Mouse (Mus musculus) stomach, embryonic 16.5 days (tissue): ENCODE results near the gene Adamts17. TPM values are rescaled to one million over a fixed set of nuclear protein-coding genes. Genes with fewer than 3 reads are reported as not detected.

Source experiments
- ATAC-seq: fragments of 200-750 bp; cut with Nextera tagmentation; 2 replicates; pipeline ENCODE4 v1.8.0; 2017; ENCODE audit warnings: moderate number of reproducible peaks, moderate TSS enrichment; ENCODE audit not compliant: insufficient read depth, low FRiP score
- H3K27ac ChIP-seq: fragments of 300-500 bp; sonication (generic); 2 replicates; pipeline ENCODE4 v1.5.1; 2014; ENCODE audit warnings: low read length
- H3K27me3 ChIP-seq: fragments of 300-500 bp; sonication (generic); 2 replicates; pipeline ENCODE4 v1.6.1; 2014; ENCODE audit warnings: low read length, control low read depth, mixed read lengths; ENCODE audit not compliant: control insufficient read depth, insufficient read depth
- H3K36me3 ChIP-seq: fragments of 300-500 bp; sonication (generic); 2 replicates; pipeline ENCODE4 v1.6.1; 2014; ENCODE audit warnings: low read length; ENCODE audit not compliant: control insufficient read depth, insufficient read depth
- H3K4me1 ChIP-seq: fragments of 300-500 bp; sonication (generic); 2 replicates; pipeline ENCODE4 v1.6.1; 2014; ENCODE audit warnings: low read length, control low read depth, mixed read lengths; ENCODE audit not compliant: control insufficient read depth, insufficient read depth
- H3K4me2 ChIP-seq: fragments of 300-500 bp; sonication (generic); 2 replicates; pipeline ENCODE4 v1.6.1; 2014; ENCODE audit warnings: low read depth, low read length, mixed read lengths
- H3K4me3 ChIP-seq: fragments of 300-500 bp; sonication (generic); replicated peaks from 2 replicates; pipeline ENCODE4 v1.5.1; 2014; ENCODE audit warnings: mild to moderate bottlenecking, low read length
- H3K9ac ChIP-seq: fragments of 300-500 bp; sonication (generic); 2 replicates; pipeline ENCODE4 v1.6.1; 2014; ENCODE audit warnings: low read length
- H3K9me3 ChIP-seq: fragments of 300-500 bp; sonication (generic); replicated peaks from 2 replicates; pipeline ENCODE4 v1.6.1; 2016; ENCODE audit warnings: low read length, control low read depth; ENCODE audit not compliant: control insufficient read depth
- WGBS: fragments of 180-500 bp; shearing (Covaris S2); extraction: QIAGEN DNeasy Blood & Tissue Kit; methylation state at CpG from one replicate; pipeline ENCODE4 v1.1.7; 2014; 5-methylcytosine and 5-hydroxymethylcytosine counted together
- polyA plus RNA-seq: library from polyadenylated mRNA; unstranded; fragments of >200 nt; fragmentation: Nextera tagmentation; extraction: Ambion mirVana; gene quantifications from 2 replicates; pipeline ENCODE4 v1.2.1, GENCODE M21; 2015

Gene Adamts17
- polyA plus RNA-seq, 1 experiment from 2014 or later = 5.3 TPM

- no peaks in the 10 kb centered on the region for H3K27me3 ChIP-seq
- WGBS = 73% methylated on average over 4 of the region's 4 CpGs
Observed at GRCm38 (mm10) chr7:66892096-66892495, 52.6 kb downstream of the Adamts17 start.

GRCm38 (mm10) chr7:66902376-66902775 lies 62.8 kb downstream of the Adamts17 start:
- Histone ChIP-seq H3K4me3 (no peak overlapping the region), H3K9me3 (no peaks in the 10 kb centered on the region), H3K4me1 (peaks cover 4% of the 10 kb centered on the region; the same call in 1 of the 2 replicates), H3K27me3 (no peaks in the 10 kb centered on the region), H3K4me2 (no peak overlapping the region), H3K9ac (no peak overlapping the region), H3K27ac (no peak overlapping the region), H3K36me3 (no peaks in the 10 kb centered on the region)
- 82% methylated on average over 7 of the region's 7 CpGs for WGBS
- ATAC-seq = no peak

More at GRCm38 (mm10) chr7:66892096-66892495, 52.6 kb downstream of the Adamts17 start:
- Histone ChIP-seq H3K27ac (peak overlapping the region; percentile 81), H3K4me2 (no peak overlapping the region), H3K4me3 (no peak overlapping the region), H3K36me3 (no peaks in the 10 kb centered on the region), H3K9me3 (no peaks in the 10 kb centered on the region), H3K4me1 (0 out of 2 replicates have a peak, but pooled peaks cover 4% of the 10 kb centered on the region), H3K9ac (no peak overlapping the region)
- no peak for ATAC-seq

GRCm38 (mm10) chr7:66903014-66903413 lies 63.5 kb downstream of the Adamts17 start:
- Histone ChIP-seq H3K4me1 (peaks cover 4% of the 10 kb centered on the region; the same call in 1 of the 2 replicates), H3K27ac (no peak overlapping the region), H3K4me3 (no peak overlapping the region), H3K27me3 (no peaks in the 10 kb centered on the region), H3K9ac (no peak overlapping the region), H3K9me3 (no peaks in the 10 kb centered on the region), H3K4me2 (no peak overlapping the region), H3K36me3 (no peaks in the 10 kb centered on the region)
- 74% methylated on average over 5 of the region's 5 CpGs for WGBS
- no peak for ATAC-seq

GRCm38 (mm10) chr7:66905941-66906340 lies 66.4 kb downstream of the Adamts17 start:
- no peaks in the 10 kb centered on the region for H3K36me3 ChIP-seq
- no peaks in the 10 kb centered on the region for H3K9me3 ChIP-seq
- peaks cover 4% of the 10 kb centered on the region; the same call in 1 of the 2 replicates for H3K4me1 ChIP-seq
- WGBS = 78% methylated on average over 4 of the region's 4 CpGs
- no peak overlapping the region for H3K27ac ChIP-seq
- no peak overlapping the region for H3K9ac ChIP-seq
- H3K4me3 ChIP-seq = no peak overlapping the region
- no peak for ATAC-seq
- H3K27me3 ChIP-seq = no peaks in the 10 kb centered on the region
- no peak overlapping the region for H3K4me2 ChIP-seq

- Histone ChIP-seq H3K4me3 (no peak overlapping the region), H3K9me3 (no peaks in the 10 kb centered on the region), H3K27ac (peak overlapping the region; percentile 46), H3K4me1 (peaks cover 10% of the 10 kb centered on the region), H3K4me2 (no peak overlapping the region), H3K9ac (no peak overlapping the region), H3K27me3 (no peaks in the 10 kb centered on the region), H3K36me3 (no peaks in the 10 kb centered on the region)
- 39% methylated on average over 5 of the region's 5 CpGs for WGBS
- ATAC-seq = peak; percentile 75
Observed at GRCm38 (mm10) chr7:66912866-66913265, 73.3 kb downstream of the Adamts17 start.

- Histone ChIP-seq H3K9ac (no peak overlapping the region), H3K27me3 (no peaks in the 10 kb centered on the region), H3K4me3 (no peak overlapping the region), H3K27ac (no peak overlapping the region), H3K9me3 (no peaks in the 10 kb centered on the region), H3K4me2 (no peak overlapping the region), H3K4me1 (no peaks in the 10 kb centered on the region), H3K36me3 (no peaks in the 10 kb centered on the region)
- WGBS = 94% methylated on average over 3 of the region's 3 CpGs
- ATAC-seq = no peak
Observed at GRCm38 (mm10) chr7:66923595-66923994, 84.1 kb downstream of the Adamts17 start.

- 62% methylated on average over 1 of the region's 1 CpGs for WGBS
- no peaks in the 10 kb centered on the region for H3K36me3 ChIP-seq
- H3K9ac ChIP-seq = no peak overlapping the region
- ATAC-seq = no peak
- no peak overlapping the region for H3K27ac ChIP-seq
- no peaks in the 10 kb centered on the region for H3K9me3 ChIP-seq
- no peaks in the 10 kb centered on the region for H3K27me3 ChIP-seq
- H3K4me3 ChIP-seq = no peak overlapping the region
- H3K4me2 ChIP-seq = no peak overlapping the region
- H3K4me1 ChIP-seq = 0 out of 2 replicates have a peak, but pooled peaks cover under 1% of the 10 kb centered on the region
Observed at GRCm38 (mm10) chr7:66924104-66924503, 84.6 kb downstream of the Adamts17 start.

GRCm38 (mm10) chr7:66929263-66929662 lies 89.7 kb downstream of the Adamts17 start:
- H3K4me1 ChIP-seq = peaks cover 14% of the 10 kb centered on the region
- no peaks in the 10 kb centered on the region for H3K9me3 ChIP-seq
- H3K36me3 ChIP-seq = no peaks in the 10 kb centered on the region
- ATAC-seq = peak; percentile 88
- no peaks in the 10 kb centered on the region for H3K27me3 ChIP-seq
- 0 out of 2 replicates have a peak overlapping the region, but pooled peaks have one; percentile 4 for H3K27ac ChIP-seq
- 16% methylated on average over 6 of the region's 6 CpGs for WGBS
- H3K9ac ChIP-seq = no peak overlapping the region
- H3K4me3 ChIP-seq = no peak overlapping the region
- H3K4me2 ChIP-seq = peak overlapping the region; percentile 9; the same call in 1 of the 2 replicates

- no peak overlapping the region for H3K4me3 ChIP-seq
- WGBS = 93% methylated on average over 1 of the region's 1 CpGs
- no peaks in the 10 kb centered on the region for H3K9me3 ChIP-seq
- no peaks in the 10 kb centered on the region for H3K27me3 ChIP-seq
- H3K9ac ChIP-seq = no peak overlapping the region
- ATAC-seq = no peak
- no peaks in the 10 kb centered on the region for H3K36me3 ChIP-seq
- no peak overlapping the region for H3K4me2 ChIP-seq
- no peak overlapping the region for H3K27ac ChIP-seq
- peaks cover 20% of the 10 kb centered on the region for H3K4me1 ChIP-seq
Observed at GRCm38 (mm10) chr7:66931291-66931690, 91.8 kb downstream of the Adamts17 start.
